Mouse (Mus musculus) ES-CJ7 (cell line): Measurements from ENCODE around the gene Tmem243.

Experiments
- DNase-seq: peaks from one replicate; pipeline ENCODE4 v3.0.0; 2011; ENCODE audit warnings: low read depth, low spot score

Tmem243 gene

GRCm38 (mm10) chr5:9100207-9100848, at the start of gene Tmem243:
Tmem243 (plus strand) TSS chr5:9100668.
- DNase-seq = peak; percentile 88

DNA sequence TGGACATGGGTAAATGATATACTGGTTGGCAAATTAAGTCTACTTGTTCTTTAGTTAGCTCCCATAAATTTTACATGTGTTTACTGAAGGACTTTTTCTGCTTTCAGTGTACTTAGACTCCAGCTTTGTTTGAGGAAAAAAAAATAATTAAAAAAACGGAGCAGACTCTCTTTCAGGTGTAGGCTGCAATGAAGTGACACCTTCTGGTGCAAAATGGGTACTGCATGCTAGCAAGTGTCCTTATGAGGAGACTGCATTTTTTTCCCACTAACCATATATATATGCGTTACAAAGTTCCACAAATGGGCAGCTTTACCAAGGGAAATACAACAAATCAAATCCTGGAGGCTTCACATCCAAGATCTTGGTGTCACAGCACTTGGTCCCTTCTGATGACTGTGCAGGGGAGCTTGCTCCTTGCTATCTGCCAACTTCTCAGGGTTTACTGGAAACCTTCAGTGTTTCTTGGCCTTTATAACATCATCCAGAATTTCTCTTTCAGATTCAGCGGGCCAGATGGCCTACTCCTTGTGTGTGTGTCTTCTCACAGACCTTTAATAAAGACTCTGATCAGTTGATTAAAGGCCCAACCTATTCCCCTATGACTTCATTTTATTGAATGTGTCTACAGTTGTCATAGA, 44.3 kb upstream of the Tmem243 start:
- peak; percentile 68 for DNase-seq

DNA sequence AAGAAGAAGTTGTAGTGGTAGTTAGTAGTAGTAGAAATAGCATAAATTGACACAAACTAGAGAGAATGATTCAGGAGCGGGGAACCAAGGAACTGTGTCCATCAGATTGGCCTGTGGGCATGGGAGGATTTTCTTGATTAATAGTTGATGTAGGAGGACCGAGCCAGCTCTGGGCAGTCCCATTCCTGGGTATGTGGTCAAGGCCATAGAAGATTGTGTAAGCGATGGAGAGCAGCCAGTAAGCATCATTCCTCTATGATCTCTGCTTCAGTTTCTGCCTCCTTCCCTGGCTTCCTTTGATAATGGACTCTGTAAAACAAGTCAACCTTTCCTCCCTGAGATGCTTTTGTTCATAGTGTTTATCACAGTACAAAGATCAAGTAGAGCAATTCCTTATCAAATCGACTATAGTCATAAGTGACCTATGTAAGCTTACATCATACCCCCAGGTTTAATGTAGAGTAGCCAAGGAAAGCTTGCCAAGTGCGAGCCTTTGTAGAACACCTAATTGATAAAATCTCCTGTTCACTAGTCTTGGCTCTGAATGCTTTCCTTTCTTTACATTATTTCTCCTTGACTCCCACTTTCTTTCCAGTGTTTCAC, 43.1 kb upstream of the Tmem243 start:
- DNase-seq = no peak

DNA sequence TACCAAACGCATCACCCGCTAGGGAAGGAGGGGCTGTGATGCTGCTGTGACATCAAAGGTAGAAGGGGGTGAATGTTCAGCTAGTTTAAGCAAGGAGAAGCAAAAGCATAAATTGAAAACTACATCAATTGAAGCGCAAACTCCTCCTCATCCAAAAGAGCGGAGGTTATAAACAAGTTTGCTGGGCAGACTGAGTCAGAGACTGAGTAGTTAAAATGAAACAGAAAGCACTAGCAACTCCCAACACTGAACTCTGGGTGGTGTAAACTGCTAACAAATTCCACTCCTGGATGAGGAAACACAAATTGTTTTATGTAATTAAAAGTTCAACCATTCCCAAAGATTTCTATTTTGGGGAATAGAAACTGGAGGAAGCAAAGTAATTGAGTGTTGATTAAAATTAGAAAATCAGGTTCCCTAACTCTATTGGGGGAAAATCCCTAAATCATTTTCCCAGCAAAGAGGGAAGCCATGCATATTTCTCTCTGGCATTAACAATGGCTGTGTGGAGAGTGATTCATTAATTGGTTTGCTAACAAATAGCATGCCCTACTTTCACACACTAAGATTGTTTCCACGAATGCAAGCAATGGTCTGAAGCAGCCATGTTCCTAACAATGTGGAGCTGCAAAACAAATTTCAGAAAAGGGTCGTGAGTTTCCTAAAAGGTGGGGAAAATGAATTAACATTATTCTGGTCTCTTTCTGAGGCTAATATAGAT, 41.0 kb upstream of the Tmem243 start:
- DNase-seq = no peak

- DNase-seq = no peak
Observed at GRCm38 (mm10) chr5:9060228-9060627, 40.2 kb upstream of the Tmem243 start.

DNA sequence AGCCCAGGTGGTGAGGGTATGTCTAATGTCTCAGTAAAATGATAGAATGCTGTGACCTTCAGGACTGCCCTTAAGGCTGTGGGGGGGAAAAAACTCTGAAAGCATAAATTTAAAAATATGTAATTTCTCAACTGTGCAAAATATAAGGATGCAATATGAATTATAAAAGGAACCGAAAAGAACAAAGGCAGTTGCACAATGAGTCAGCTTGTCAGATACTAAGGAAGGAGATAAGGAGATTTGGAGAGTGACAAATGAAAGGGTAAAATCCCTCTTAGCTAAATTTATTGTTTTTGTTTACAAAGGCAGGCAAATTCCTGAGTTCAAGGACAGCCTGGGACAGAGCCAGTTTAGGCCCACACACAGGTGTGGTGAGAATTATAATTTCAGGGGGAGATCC, 36.3 kb upstream of the Tmem243 start:
- no peak for DNase-seq

GRCm38 (mm10) chr5:9068886-9069285, 31.6 kb upstream of the Tmem243 start:
- DNase-seq = no peak

- DNase-seq = no peak
Observed at GRCm38 (mm10) chr5:9069599-9070209, 30.8 kb upstream of the Tmem243 start.

DNA sequence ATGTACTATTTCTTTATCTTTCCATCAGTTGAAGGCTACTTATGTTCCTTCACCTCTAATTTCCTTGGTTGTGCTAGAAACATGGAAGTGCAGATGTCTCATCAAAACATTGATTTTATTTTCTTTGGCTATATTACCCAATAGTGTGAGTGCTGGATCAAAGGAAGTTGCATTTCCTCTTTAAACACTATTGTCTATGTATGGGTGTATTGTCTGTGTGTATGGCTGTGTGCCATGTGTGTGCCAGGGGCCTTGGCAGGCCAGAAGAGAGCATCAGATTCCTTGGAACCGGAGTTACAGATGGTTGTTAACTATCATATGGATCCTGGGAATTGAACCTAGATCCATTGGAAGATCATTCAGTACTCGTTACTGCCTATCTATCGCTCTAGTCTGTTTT, 29.1 kb upstream of the Tmem243 start:
- DNase-seq = no peak

DNA sequence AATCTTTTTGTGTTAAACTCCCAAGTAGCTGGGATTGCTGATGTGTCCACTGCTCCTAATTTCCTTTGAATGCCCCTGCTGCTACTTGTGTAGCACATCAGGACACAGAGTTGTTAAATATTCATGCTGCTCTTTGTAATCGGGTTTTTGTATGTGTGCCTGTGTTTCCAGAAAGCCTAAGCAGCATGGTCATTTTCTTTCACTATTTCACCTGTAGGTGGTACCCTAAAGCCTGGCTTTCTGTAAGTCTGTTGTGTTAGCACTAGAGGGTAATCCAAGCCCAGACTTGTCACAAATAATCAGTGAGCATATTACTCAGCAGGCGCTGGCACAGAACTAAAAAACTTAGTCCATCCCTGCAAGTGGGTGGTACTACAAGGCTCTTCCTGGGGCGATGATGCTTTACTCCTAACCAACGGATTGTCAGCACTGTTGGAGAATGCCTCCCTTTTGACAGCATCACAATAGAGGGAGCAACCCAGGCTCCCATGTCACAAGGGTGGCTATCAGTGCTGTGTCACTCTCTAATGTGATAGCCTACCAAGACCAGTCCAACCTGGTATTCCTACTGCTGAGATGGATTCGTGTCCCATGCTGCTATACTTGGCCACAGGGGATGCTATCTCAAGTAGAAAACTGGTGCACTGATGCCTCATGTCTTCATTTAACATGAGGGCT, 27.2 kb upstream of the Tmem243 start:
- DNase-seq = peak; percentile 24

- DNase-seq = no peak
Observed at GRCm38 (mm10) chr5:9079773-9080501, 20.5 kb upstream of the Tmem243 start.

- no peak for DNase-seq
Observed at GRCm38 (mm10) chr5:9086924-9087719, 13.3 kb upstream of the Tmem243 start.

DNA sequence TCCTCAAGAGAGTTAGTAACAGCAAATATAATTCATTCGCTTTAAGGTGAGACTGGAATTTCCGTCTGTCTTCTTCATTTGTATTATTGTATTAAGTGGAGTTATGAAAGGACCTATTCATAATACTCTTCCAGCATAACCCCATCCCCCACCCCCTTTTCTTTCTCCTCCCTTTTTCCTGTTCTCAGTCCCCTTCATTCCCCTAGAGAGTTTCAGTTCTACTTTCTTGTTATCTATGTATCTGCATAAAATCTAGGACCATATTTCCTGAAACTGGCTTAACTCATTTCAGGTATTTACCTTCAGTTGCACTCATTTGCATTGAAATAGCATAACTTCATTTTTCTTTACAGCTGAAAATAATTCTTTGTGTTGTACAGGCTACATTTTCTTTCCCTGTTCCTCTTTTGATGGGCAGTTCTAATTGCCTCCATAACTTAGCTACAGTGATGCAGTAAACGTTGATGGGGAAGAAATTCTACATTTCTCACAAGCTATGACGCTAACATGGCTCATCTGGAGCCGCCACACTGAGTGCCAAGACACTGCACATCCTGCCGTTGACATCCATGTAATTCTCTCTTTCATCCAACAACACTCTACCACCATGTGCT, 9.9 kb upstream of the Tmem243 start:
- DNase-seq = no peak

DNA sequence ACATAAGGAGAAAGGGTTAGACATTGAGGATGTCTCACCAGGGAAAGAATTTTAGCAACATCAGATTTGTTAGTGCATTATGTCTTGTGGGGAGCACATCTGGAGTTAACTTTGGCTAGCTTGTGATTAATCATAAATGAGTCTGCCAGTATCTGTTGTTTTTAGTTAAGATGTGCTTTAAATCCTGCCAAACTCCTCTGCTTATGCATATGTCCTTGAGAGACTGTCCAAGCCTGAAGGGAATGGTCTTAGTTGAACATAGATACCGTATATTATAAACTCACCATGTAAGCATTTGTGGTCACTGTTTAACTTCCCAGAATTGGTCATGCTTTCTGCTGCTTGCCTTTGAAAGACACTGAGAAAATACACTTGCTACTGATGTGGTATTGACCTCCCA, 7.8 kb upstream of the Tmem243 start:
- DNase-seq = no peak

DNA sequence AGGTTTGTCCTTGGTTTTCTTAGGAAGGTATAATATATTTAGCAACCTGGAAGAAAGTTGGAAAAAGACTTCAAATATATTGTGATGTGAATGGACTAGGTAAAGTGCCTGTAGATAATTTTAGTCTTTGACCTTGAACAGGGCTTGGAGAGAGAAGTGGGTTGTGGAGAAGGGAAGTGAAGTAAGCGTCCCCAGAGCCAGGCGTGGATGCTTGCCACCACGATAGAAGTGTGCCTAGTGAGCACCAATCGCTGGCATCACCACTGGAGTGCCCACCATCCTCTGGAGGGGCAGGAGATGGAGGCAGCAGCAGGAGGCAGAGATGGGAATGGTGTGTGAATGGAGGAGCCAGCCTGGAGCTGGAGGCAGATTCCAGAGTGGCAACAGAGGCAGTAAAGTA, 7.0 kb upstream of the Tmem243 start:
- DNase-seq = no peak

DNA sequence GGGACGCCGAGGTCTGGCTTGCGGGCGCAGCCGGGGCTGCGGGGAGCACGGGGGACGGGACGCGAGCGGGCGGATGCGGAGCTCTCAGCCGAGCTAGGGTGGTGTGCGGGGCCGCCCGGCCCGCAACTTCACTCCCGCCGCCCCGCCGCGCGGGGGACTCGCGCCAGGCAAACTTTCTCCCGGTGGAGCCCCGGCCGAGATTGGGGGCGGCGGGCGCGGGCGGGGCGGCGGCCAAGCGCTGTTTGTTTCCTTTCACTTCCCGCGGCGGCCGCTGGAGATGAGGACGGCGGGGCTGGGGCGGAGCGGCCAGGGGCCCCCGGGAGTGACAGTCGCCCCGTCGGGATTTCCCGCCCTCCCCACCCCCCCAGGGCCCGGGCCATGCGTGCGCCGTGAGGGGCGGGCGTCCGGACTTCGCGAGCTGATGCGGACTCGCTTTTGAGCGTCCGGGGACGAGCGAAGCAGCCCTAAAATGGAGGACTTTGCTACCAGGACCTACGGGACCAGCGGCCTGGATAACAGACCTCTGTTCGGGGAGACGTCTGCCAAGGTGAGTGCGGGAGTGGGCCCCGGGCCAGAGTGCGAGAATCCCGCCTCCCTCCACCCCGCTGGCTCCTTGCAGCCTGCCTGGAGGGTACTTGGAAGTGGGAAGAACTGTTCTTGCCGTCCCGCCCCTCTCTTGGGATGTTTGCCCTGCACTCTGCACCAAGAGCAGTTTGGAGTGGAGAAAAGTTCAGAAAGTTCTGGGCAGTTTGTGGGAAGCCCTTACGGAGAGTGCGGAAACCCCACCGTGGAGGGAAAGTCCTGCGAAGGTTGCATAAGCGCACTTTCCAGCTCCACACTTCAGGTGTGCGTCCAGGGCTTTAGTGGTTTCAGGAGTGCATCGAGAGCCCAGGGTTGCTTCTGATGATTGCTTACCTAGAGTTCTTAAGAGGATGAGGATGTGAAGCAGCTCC, 657 bp downstream of the Tmem243 start:
- DNase-seq = peak; percentile 54

DNA sequence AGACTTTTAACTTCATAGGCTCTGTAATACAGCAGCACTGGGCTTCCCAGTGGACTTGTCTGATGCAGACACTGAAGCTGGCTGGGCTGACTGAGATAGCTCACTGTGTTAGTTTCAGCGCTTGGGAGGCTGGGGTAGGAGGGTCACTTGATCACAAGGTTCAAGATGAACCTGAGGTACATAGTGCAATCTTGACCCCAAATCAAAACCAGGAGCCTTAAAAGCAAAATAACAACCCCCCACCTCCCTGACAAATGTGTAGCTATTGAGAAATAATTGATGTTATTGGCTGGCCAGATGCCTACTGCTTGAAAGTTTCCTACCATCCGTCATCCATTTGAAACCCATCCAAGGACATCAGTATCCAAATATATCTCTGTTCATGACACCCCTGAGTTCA, 2.2 kb downstream of the Tmem243 start:
- DNase-seq = no peak

DNA sequence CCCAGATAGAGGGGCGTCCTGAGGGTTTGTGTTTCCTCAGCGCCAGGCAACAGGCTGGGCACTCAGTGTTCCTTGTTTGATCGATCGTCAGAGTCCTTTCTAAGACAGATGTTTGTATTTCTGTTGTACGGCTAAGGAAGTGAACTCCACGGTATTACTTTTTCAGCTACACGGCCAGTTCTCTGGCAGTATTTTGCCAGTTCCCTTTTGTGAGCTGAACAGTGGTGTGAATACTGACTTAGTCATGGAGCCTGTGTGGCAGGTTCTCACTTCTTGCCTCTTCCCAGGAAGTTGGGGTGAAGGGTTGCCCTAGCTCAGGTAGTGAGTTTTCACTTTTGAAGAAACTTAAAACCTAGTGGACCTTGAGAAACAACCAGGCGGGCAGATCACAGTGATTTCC, 3.5 kb downstream of the Tmem243 start:
- DNase-seq = no peak
